Mouse (Mus musculus): Measurements from ENCODE around the gene Lhfp. TPM values are rescaled to one million over a fixed set of nuclear protein-coding genes. Genes with fewer than 3 reads are reported as not detected.

Gene Lhfp
- total RNA-seq, 2 experiments from 2014 or later: 27.2 to 31.6 TPM

GRCm38 (mm10) chr3:53310093-53310492 is 268.8 kb downstream of the Lhfp start:
- DNase-seq (ENCODE audit: low spot score in 2 of 2): no peak

- DNase-seq (ENCODE audit: low spot score in 2 of 2): no peak
These were observed 269.3 kb downstream of the Lhfp start for GRCm38 (mm10) chr3:53310615-53311014.

Other genes with a start within 250 kb of the Lhfp start
- gene Cog6, start 24.3 kb upstream of the Lhfp start, total RNA-seq (2021): 10 to 100 TPM; 39.9 to 45.0 TPM

All from left cerebral cortex, adult 18-20 months (tissue).